Mouse (Mus musculus): Measurements from ENCODE around the gene Asb18.

Asb18 gene

GRCm38 (mm10) chr1:89969072-89969713 is 45.3 kb downstream of the Asb18 start:
- DNase-seq = no peak

- DNase-seq = no peak
These were observed 46.2 kb downstream of the Asb18 start for GRCm38 (mm10) chr1:89968111-89968851.

GRCm38 (mm10) chr1:89967585-89967984 is 46.9 kb downstream of the Asb18 start:
- DNase-seq = no peak

GRCm38 (mm10) chr1:89964426-89964825 is 50.0 kb downstream of the Asb18 start:
- DNase-seq = no peak

- no peak for DNase-seq
These were observed 51.2 kb downstream of the Asb18 start for GRCm38 (mm10) chr1:89963296-89963695.

- no peak for DNase-seq
These were observed 52.4 kb downstream of the Asb18 start for GRCm38 (mm10) chr1:89962092-89962491.

GRCm38 (mm10) chr1:89959393-89959792 is 55.1 kb downstream of the Asb18 start:
- no peak for DNase-seq

GRCm38 (mm10) chr1:89943202-89943601 is 71.3 kb downstream of the Asb18 start:
- DNase-seq = peak; percentile 57

- no peak for DNase-seq
These were observed 72.0 kb downstream of the Asb18 start for GRCm38 (mm10) chr1:89942395-89942976.

GRCm38 (mm10) chr1:89941701-89942381 is 72.6 kb downstream of the Asb18 start:
- no peak for DNase-seq

- no peak for DNase-seq
These were observed 73.4 kb downstream of the Asb18 start for GRCm38 (mm10) chr1:89940961-89941524.

- peak; percentile 67 for DNase-seq
These were observed 74.3 kb downstream of the Asb18 start for GRCm38 (mm10) chr1:89939981-89940726.

GRCm38 (mm10) chr1:89939596-89939960 is 74.9 kb downstream of the Asb18 start:
- no peak for DNase-seq

- DNase-seq = no peak
These were observed 75.4 kb downstream of the Asb18 start for GRCm38 (mm10) chr1:89938884-89939595.

GRCm38 (mm10) chr1:89935493-89936348 is 78.7 kb downstream of the Asb18 start:
- no peak for DNase-seq

GRCm38 (mm10) chr1:89934316-89935260 is 79.9 kb downstream of the Asb18 start:
- DNase-seq = no peak

GRCm38 (mm10) chr1:89933786-89934185 is 80.7 kb downstream of the Asb18 start:
- no peak for DNase-seq

- DNase-seq = no peak
These were observed 81.4 kb downstream of the Asb18 start for GRCm38 (mm10) chr1:89933028-89933427.

GRCm38 (mm10) chr1:89932616-89933015 is 81.8 kb downstream of the Asb18 start:
- DNase-seq = no peak

- DNase-seq = no peak
These were observed 82.4 kb downstream of the Asb18 start for GRCm38 (mm10) chr1:89932021-89932423.
